Mouse (Mus musculus) liver, postnatal 0 days (tissue): ENCODE results near the gene Cidec. TPM values are rescaled to one million over a fixed set of nuclear protein-coding genes. Genes with fewer than 3 reads are reported as not detected.

Experiments
- ATAC-seq: fragments of 200-750 bp; cut with Nextera tagmentation; 2 replicates; pipeline ENCODE4 v1.8.0; 2017; ENCODE audit warnings: mild to moderate bottlenecking, moderate library complexity
- DNase-seq: peaks from one replicate; pipeline ENCODE4 v3.0.0-alpha.2; 2016
- H3K27ac ChIP-seq: fragments of 300-500 bp; sonication (generic); 2 replicates; pipeline ENCODE4 v1.5.1; 2014; ENCODE audit warnings: antibody characterized with exemption, moderate library complexity, mild to moderate bottlenecking, low read depth
- H3K27me3 ChIP-seq: fragments of 300-500 bp; sonication (generic); 2 replicates; pipeline ENCODE4 v1.6.1; 2014; ENCODE audit warnings: low read length, control low read depth, mixed read lengths; ENCODE audit not compliant: insufficient read depth
- H3K36me3 ChIP-seq: fragments of 300-500 bp; sonication (generic); replicated peaks from 2 replicates; pipeline ENCODE4 v1.6.1; 2014; ENCODE audit warnings: mild to moderate bottlenecking, control low read depth, low read length, moderate library complexity, mixed read lengths; ENCODE audit not compliant: insufficient read depth
- H3K4me1 ChIP-seq: fragments of 300-500 bp; sonication (generic); 2 replicates; pipeline ENCODE4 v1.6.1; 2014; ENCODE audit warnings: antibody characterized with exemption, mild to moderate bottlenecking, control low read depth; ENCODE audit not compliant: insufficient read depth
- H3K4me2 ChIP-seq: fragments of 300-500 bp; sonication (generic); 2 replicates; pipeline ENCODE4 v1.6.1; 2014; ENCODE audit warnings: low read depth, mild to moderate bottlenecking, low read length, moderate library complexity, mixed read lengths
- H3K4me3 ChIP-seq: fragments of 300-500 bp; sonication (generic); 2 replicates; pipeline ENCODE4 v1.5.1; 2014; ENCODE audit warnings: low read depth, low read length
- H3K9ac ChIP-seq: fragments of 300-500 bp; sonication (generic); replicated peaks from 2 replicates; pipeline ENCODE4 v1.6.1; 2014; ENCODE audit warnings: mild to moderate bottlenecking, moderate library complexity
- H3K9me3 ChIP-seq: fragments of 300-500 bp; sonication (generic); 2 replicates; pipeline ENCODE4 v1.6.1; 2016; ENCODE audit warnings: mild to moderate bottlenecking, control low read depth, low read length, mixed read lengths
- CTCF ChIP-seq: sonication (generic); IDR thresholded peaks from 2 replicates; pipeline ENCODE4 v1.5.1; 2016; ENCODE audit warnings: antibody characterized with exemption, low read depth
- EP300 ChIP-seq: IDR thresholded peaks from 2 replicates; pipeline ENCODE4 v1.6.1; 2016; ENCODE audit warnings: antibody characterized with exemption, low read depth, mild to moderate bottlenecking
- WGBS: fragments of 180-500 bp; shearing (Covaris S2); extraction: QIAGEN DNeasy Blood & Tissue Kit; methylation state at CpG from one replicate; pipeline ENCODE4 v1.1.7; 2014; ENCODE audit not compliant: insufficient replicate concordance; 5-methylcytosine and 5-hydroxymethylcytosine counted together
- polyA plus RNA-seq: library from polyadenylated mRNA; unstranded; fragments of >200 nt; fragmentation: Nextera tagmentation; extraction: Ambion mirVana; gene quantifications from 2 replicates; pipeline ENCODE4 v1.2.1, GENCODE M21; 2015

The Cidec gene
- polyA plus RNA-seq, 1 experiment from 2014 or later = 5.9 TPM

DNA sequence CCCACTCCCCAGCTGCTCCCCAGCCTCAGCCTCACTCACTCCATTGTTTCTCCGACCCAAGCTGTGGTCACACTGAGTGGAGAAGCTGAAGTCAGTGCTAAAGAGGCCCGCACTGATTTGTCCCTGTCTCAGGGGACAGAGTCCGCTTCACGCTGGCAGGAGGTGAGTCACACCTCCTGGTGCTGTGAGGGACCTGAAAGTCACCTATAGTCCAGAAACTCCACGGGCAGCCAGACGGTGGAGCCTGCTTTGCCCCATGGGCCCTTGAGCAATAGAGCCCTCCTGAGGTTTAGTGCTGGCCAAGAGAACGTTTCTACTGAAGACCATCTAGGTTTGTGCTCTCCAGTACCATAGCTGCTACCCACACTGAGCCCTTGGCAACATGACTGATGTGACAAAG, 869 bp downstream of the Cidec start:
- no peaks in the 10 kb centered on the region for H3K27me3 ChIP-seq
- no peaks in the 10 kb centered on the region for H3K9me3 ChIP-seq
- ATAC-seq (peak; percentile 79), DNase-seq (peak; percentile 44)
- 64% methylated on average over 7 of the region's 7 CpGs for WGBS
- H3K4me1 ChIP-seq = peaks cover 5% of the 10 kb centered on the region; the same call in 1 of the 2 replicates
- no peak overlapping the region for H3K4me3 ChIP-seq
- H3K36me3 ChIP-seq = no peaks in the 10 kb centered on the region
- peak overlapping the region; percentile 48; the same call in 1 of the 2 replicates for H3K27ac ChIP-seq
- H3K4me2 ChIP-seq = no peak overlapping the region
- no peak overlapping the region for H3K9ac ChIP-seq
- TF ChIP-seq EP300 = 0 out of 2 replicates have a peak, but pooled peaks have one; percentile 19
- no peak for TF ChIP-seq CTCF

GRCm38 (mm10) chr6:113433661-113434060, 1.9 kb downstream of the Cidec start:
- Histone ChIP-seq H3K27me3 (no peaks in the 10 kb centered on the region), H3K9ac (no peak overlapping the region), H3K27ac (no peak overlapping the region), H3K9me3 (no peaks in the 10 kb centered on the region), H3K36me3 (no peaks in the 10 kb centered on the region), H3K4me3 (no peak overlapping the region), H3K4me2 (no peak overlapping the region), H3K4me1 (peaks cover 5% of the 10 kb centered on the region; the same call in 1 of the 2 replicates)
- ATAC-seq (no peak), DNase-seq (no peak)
- 56% methylated on average over 3 of the region's 3 CpGs for WGBS
- TF ChIP-seq EP300 = no peak
- TF ChIP-seq CTCF = no peak

GRCm38 (mm10) chr6:113431801-113432200, 3.8 kb downstream of the Cidec start:
- no peaks in the 10 kb centered on the region for H3K36me3 ChIP-seq
- no peak for DNase-seq
- H3K4me1 ChIP-seq = peaks cover 5% of the 10 kb centered on the region; the same call in 1 of the 2 replicates
- ATAC-seq = no peak
- no peak overlapping the region for H3K4me2 ChIP-seq
- WGBS = 50% methylated on average over 3 of the region's 3 CpGs
- peak overlapping the region; percentile 16; the same call in 1 of the 2 replicates for H3K27ac ChIP-seq
- H3K9ac ChIP-seq = no peak overlapping the region
- H3K27me3 ChIP-seq = no peaks in the 10 kb centered on the region
- no peaks in the 10 kb centered on the region for H3K9me3 ChIP-seq
- no peak overlapping the region for H3K4me3 ChIP-seq
- TF ChIP-seq EP300 (no peak), CTCF (no peak)

- no peak for ATAC-seq
- no peak overlapping the region for H3K4me2 ChIP-seq
- no peak overlapping the region for H3K9ac ChIP-seq
- H3K36me3 ChIP-seq = no peaks in the 10 kb centered on the region
- DNase-seq = no peak
- no peak overlapping the region for H3K4me3 ChIP-seq
- H3K4me1 ChIP-seq = peaks cover 5% of the 10 kb centered on the region; the same call in 1 of the 2 replicates
- no peak for TF ChIP-seq EP300
- 47% methylated on average over 3 of the region's 3 CpGs for WGBS
- no peaks in the 10 kb centered on the region for H3K9me3 ChIP-seq
- no peak overlapping the region for H3K27ac ChIP-seq
- no peaks in the 10 kb centered on the region for H3K27me3 ChIP-seq
Observed at GRCm38 (mm10) chr6:113430846-113431245, 4.7 kb downstream of the Cidec start.

DNA sequence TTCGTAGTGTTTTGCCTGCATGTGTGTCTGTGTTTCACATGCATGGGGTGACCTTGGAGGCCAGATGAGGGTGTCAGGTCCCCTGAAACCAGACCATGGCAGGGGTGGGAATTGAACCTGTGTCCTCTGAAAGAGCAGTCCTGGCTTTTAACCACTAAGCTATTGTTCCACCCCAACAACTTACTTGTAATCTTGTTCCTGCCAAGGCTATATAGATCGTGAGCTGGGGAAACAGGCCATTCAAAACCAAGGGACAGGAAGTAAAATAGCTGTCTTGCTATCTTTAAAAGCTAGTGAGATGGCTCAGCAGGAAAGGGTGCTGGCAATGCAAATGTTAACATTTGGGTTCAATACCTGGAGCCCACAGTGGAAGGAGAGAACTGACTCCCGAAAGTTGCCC, 5.6 kb downstream of the Cidec start:
- H3K4me2 ChIP-seq = peak overlapping the region; percentile 45; the same call in 1 of the 2 replicates
- 52% methylated on average over 3 of the region's 3 CpGs for WGBS
- H3K27ac ChIP-seq = no peak overlapping the region
- H3K36me3 ChIP-seq = no peaks in the 10 kb centered on the region
- H3K4me1 ChIP-seq = 0 out of 2 replicates have a peak, but pooled peaks cover 3% of the 10 kb centered on the region
- no peak overlapping the region for H3K4me3 ChIP-seq
- no peak for TF ChIP-seq CTCF
- TF ChIP-seq EP300 = no peak
- no peak for ATAC-seq
- no peaks in the 10 kb centered on the region for H3K27me3 ChIP-seq
- H3K9me3 ChIP-seq = no peaks in the 10 kb centered on the region
- no peak for DNase-seq
- 0 out of 2 replicates have a peak overlapping the region, but pooled peaks have one; percentile 22 for H3K9ac ChIP-seq

GRCm38 (mm10) chr6:113428006-113428405, 7.6 kb downstream of the Cidec start:
- no peaks in the 10 kb centered on the region for H3K36me3 ChIP-seq
- peak; percentile 65 for DNase-seq
- 0 out of 2 replicates have a peak overlapping the region, but pooled peaks have one; percentile 3 for H3K9ac ChIP-seq
- peak overlapping the region; percentile 27 for H3K4me3 ChIP-seq
- H3K27me3 ChIP-seq = no peaks in the 10 kb centered on the region
- no peaks in the 10 kb centered on the region for H3K9me3 ChIP-seq
- peak overlapping the region; percentile 86 for H3K27ac ChIP-seq
- WGBS = 71% methylated on average over 16 of the region's 16 CpGs
- peak; percentile 84 for ATAC-seq
- peak overlapping the region; percentile 48 for H3K4me2 ChIP-seq
- 0 out of 2 replicates have a peak, but pooled peaks cover 3% of the 10 kb centered on the region for H3K4me1 ChIP-seq
- TF ChIP-seq EP300 (0 out of 2 replicates have a peak, but pooled peaks have one; percentile 28), CTCF (no peak)
